Mouse (Mus musculus) embryonic facial prominence, embryonic 10.5 days (tissue): ENCODE measurements around the gene Dnaic1. TPM values are rescaled to one million over a fixed set of nuclear protein-coding genes. Genes with fewer than 3 reads are reported as not detected.

Experiments
- polyA plus RNA-seq: library from polyadenylated mRNA; unstranded; fragments of >200 nt; fragmentation: Nextera tagmentation; extraction: Ambion mirVana; gene quantifications from 2 replicates; pipeline ENCODE4 v1.2.1, GENCODE M21; 2016

Dnaic1 gene
- polyA plus RNA-seq, 1 experiment from 2014 or later: 1.3 TPM

Other genes with a start within 250 kb of the Dnaic1 start
- 61.4 and 65.4 TPM in 2 replicates for gene Ubap1, start 220.8 kb upstream of the Dnaic1 start, polyA plus RNA-seq
- gene Kif24, start 104.9 kb upstream of the Dnaic1 start, polyA plus RNA-seq: 13.7 and 15.1 TPM in 2 replicates
- 55.4 and 61.4 TPM in 2 replicates for gene Nudt2, start 104.6 kb upstream of the Dnaic1 start, polyA plus RNA-seq
- 5.7 and 8.9 TPM in 2 replicates for gene AI464131, start 66.7 kb upstream of the Dnaic1 start, polyA plus RNA-seq
- gene 1110017D15Rik, start 52.4 kb upstream of the Dnaic1 start, polyA plus RNA-seq: 5.3 and 6.1 TPM in 2 replicates
- 2.0 and 2.6 TPM in 2 replicates for gene Fam219a, start 237 bp upstream of the Dnaic1 start, polyA plus RNA-seq
- gene Enho, start 70.5 kb downstream of the Dnaic1 start, polyA plus RNA-seq: 19.3 and 19.8 TPM in 2 replicates
- 8.6 and 11.1 TPM in 2 replicates for gene Cntfr, start 127.3 kb downstream of the Dnaic1 start, polyA plus RNA-seq
- gene Il11ra1, start 130.2 kb downstream of the Dnaic1 start, polyA plus RNA-seq: 146 and 188 TPM in 2 replicates
- gene Rpp25l, start 143.8 kb downstream of the Dnaic1 start, polyA plus RNA-seq: 91.2 and 91.9 TPM in 2 replicates
- gene Dctn3, start 153.4 kb downstream of the Dnaic1 start, polyA plus RNA-seq: 133 and 140 TPM in 2 replicates
- 0.50 and 0.86 TPM in 2 replicates for gene Arid3c, start 161.4 kb downstream of the Dnaic1 start, polyA plus RNA-seq
- gene Galt, start 185.5 kb downstream of the Dnaic1 start, polyA plus RNA-seq: 31.2 and 34.3 TPM in 2 replicates
- gene Sigmar1, start 186.4 kb downstream of the Dnaic1 start, polyA plus RNA-seq: 87.6 and 91.5 TPM in 2 replicates
- gene Ccl27a, start 204.5 kb downstream of the Dnaic1 start, polyA plus RNA-seq: 41.4 and 43.2 TPM in 2 replicates